Mouse (Mus musculus): ENCODE data around the gene AI467606. TPM values are rescaled to one million over a fixed set of nuclear protein-coding genes. Genes with fewer than 3 reads are reported as not detected.
A peak's percentile ranks its signal among the peaks of the same experiment; 100 is the strongest.

The AI467606 gene
- polyA plus RNA-seq, 1 experiment from 2014 or later: 2.4 TPM

- Histone ChIP-seq H3K27ac (replicated peaks) (no peak overlapping the region), H3K4me1 (no peaks in the 10 kb centered on the region), H3K36me3 (no peaks in the 10 kb centered on the region), H3K9ac (replicated peaks) (no peak overlapping the region), H3K4me3 (replicated peaks) (no peak overlapping the region), H3K27me3 (replicated peaks) (no peaks in the 10 kb centered on the region), H3K9me3 (replicated peaks) (no peaks in the 10 kb centered on the region), H3K4me2 (no peak overlapping the region)
- ATAC-seq (ENCODE audit: low FRiP score): no peak
- WGBS: 57% methylated on average over 11 of the region's 12 CpGs
Measured at GRCm38 (mm10) chr7:127113614-127114259, 22.6 kb downstream of the AI467606 start.

GRCm38 (mm10) chr7:127114920-127115319, 23.8 kb downstream of the AI467606 start:
- Histone ChIP-seq H3K9ac (replicated peaks) (no peak overlapping the region), H3K4me3 (replicated peaks) (no peak overlapping the region), H3K9me3 (replicated peaks) (no peaks in the 10 kb centered on the region), H3K36me3 (no peaks in the 10 kb centered on the region), H3K4me2 (no peak overlapping the region), H3K27me3 (replicated peaks) (no peaks in the 10 kb centered on the region; the same call in 1 of the 2 replicates), H3K27ac (replicated peaks) (no peak overlapping the region), H3K4me1 (no peaks in the 10 kb centered on the region)
- 85% methylated on average over 11 of the region's 11 CpGs for WGBS
- no peak for ATAC-seq (ENCODE audit: low FRiP score)

- ATAC-seq (ENCODE audit: low FRiP score): no peak
- Histone ChIP-seq H3K27ac (replicated peaks) (no peak overlapping the region), H3K27me3 (replicated peaks) (peaks cover 14% of the 10 kb centered on the region), H3K4me2 (no peak overlapping the region), H3K9me3 (replicated peaks) (no peaks in the 10 kb centered on the region), H3K4me3 (replicated peaks) (no peak overlapping the region), H3K36me3 (no peaks in the 10 kb centered on the region), H3K4me1 (0 out of 2 replicates have a peak, but pooled peaks cover 5% of the 10 kb centered on the region), H3K9ac (replicated peaks) (no peak overlapping the region)
- 44% methylated on average over 11 of the region's 11 CpGs for WGBS
Measured at GRCm38 (mm10) chr7:127116331-127116935, 25.3 kb downstream of the AI467606 start.

- 0 out of 2 replicates have a peak, but pooled peaks cover 8% of the 10 kb centered on the region for H3K4me1 ChIP-seq
- 39% methylated on average over 5 of the region's 5 CpGs for WGBS
- peak overlapping the region; percentile 22; the same call in 1 of the 2 replicates for H3K4me2 ChIP-seq
- no peak overlapping the region for H3K4me3 ChIP-seq (replicated peaks)
- no peaks in the 10 kb centered on the region for H3K36me3 ChIP-seq
- no peak for ATAC-seq (ENCODE audit: low FRiP score)
- no peak overlapping the region for H3K9ac ChIP-seq (replicated peaks)
- peaks cover 26% of the 10 kb centered on the region for H3K27me3 ChIP-seq (replicated peaks)
- H3K27ac ChIP-seq (replicated peaks): no peak overlapping the region
- H3K9me3 ChIP-seq (replicated peaks): no peaks in the 10 kb centered on the region
Measured at GRCm38 (mm10) chr7:127117948-127118347, 26.8 kb downstream of the AI467606 start.

- Histone ChIP-seq H3K9me3 (replicated peaks) (no peaks in the 10 kb centered on the region), H3K4me1 (0 out of 2 replicates have a peak, but pooled peaks cover 8% of the 10 kb centered on the region), H3K9ac (replicated peaks) (no peak overlapping the region), H3K27me3 (replicated peaks) (peaks cover 26% of the 10 kb centered on the region), H3K27ac (replicated peaks) (no peak overlapping the region), H3K36me3 (no peaks in the 10 kb centered on the region), H3K4me3 (replicated peaks) (no peak overlapping the region), H3K4me2 (no peak overlapping the region)
- WGBS: 44% methylated on average over 14 of the region's 14 CpGs
- no peak for ATAC-seq (ENCODE audit: low FRiP score)
Measured at GRCm38 (mm10) chr7:127118671-127119445, 27.7 kb downstream of the AI467606 start.

- no peaks in the 10 kb centered on the region for H3K36me3 ChIP-seq
- H3K4me2 ChIP-seq: 0 out of 2 replicates have a peak overlapping the region, but pooled peaks have one; percentile 5
- peaks cover 26% of the 10 kb centered on the region for H3K27me3 ChIP-seq (replicated peaks)
- ATAC-seq (ENCODE audit: low FRiP score): no peak
- H3K9me3 ChIP-seq (replicated peaks): no peaks in the 10 kb centered on the region; the same call in 1 of the 2 replicates
- no peak overlapping the region for H3K9ac ChIP-seq (replicated peaks)
- 17% methylated on average over 21 of the region's 21 CpGs for whole genome bisulfite sequencing
- H3K4me1 ChIP-seq: 0 out of 2 replicates have a peak, but pooled peaks cover 8% of the 10 kb centered on the region
- H3K27ac ChIP-seq (replicated peaks): no peak overlapping the region
- no peak overlapping the region for H3K4me3 ChIP-seq (replicated peaks)
Measured at GRCm38 (mm10) chr7:127121061-127121910, 30.1 kb downstream of the AI467606 start.

- no peaks in the 10 kb centered on the region for H3K36me3 ChIP-seq
- 0 out of 2 replicates have a peak within 1 kb of the TSS, but pooled peaks have one; percentile 5 for H3K4me2 ChIP-seq
- H3K9me3 ChIP-seq (replicated peaks): no peaks in the 10 kb centered on the region; the same call in 1 of the 2 replicates
- H3K9ac ChIP-seq (replicated peaks): no peak within 1 kb of the TSS
- no peak within 1 kb of the TSS for H3K4me3 ChIP-seq (replicated peaks)
- H3K27ac ChIP-seq (replicated peaks): no peak within 1 kb of the TSS
- H3K27me3 ChIP-seq (replicated peaks): peaks cover 26% of the 10 kb centered on the region
- WGBS: 6% methylated on average over 7 of the region's 7 CpGs
- 0 out of 2 replicates have a peak, but pooled peaks cover 8% of the 10 kb centered on the region for H3K4me1 ChIP-seq
- no peak for ATAC-seq (ENCODE audit: low FRiP score)
Measured at GRCm38 (mm10) chr7:127121911-127122270, 30.7 kb downstream of the AI467606 start, which contains the start of gene Qprt. Qprt (minus strand) TSS chr7:127122226.

GRCm38 (mm10) chr7:127129638-127130037, 38.5 kb downstream of the AI467606 start:
- H3K36me3 ChIP-seq: no peaks in the 10 kb centered on the region
- H3K9me3 ChIP-seq (replicated peaks): no peaks in the 10 kb centered on the region
- ATAC-seq (ENCODE audit: low FRiP score): no peak
- no peak overlapping the region for H3K4me2 ChIP-seq
- H3K27ac ChIP-seq (replicated peaks): no peak overlapping the region
- H3K27me3 ChIP-seq (replicated peaks): no peaks in the 10 kb centered on the region
- no peaks in the 10 kb centered on the region for H3K4me1 ChIP-seq
- 17% methylated on average over 4 of the region's 4 CpGs for WGBS
- H3K4me3 ChIP-seq (replicated peaks): no peak overlapping the region
- H3K9ac ChIP-seq (replicated peaks): no peak overlapping the region

- Histone ChIP-seq H3K4me3 (replicated peaks) (no peak overlapping the region), H3K27ac (replicated peaks) (no peak overlapping the region), H3K4me1 (no peaks in the 10 kb centered on the region), H3K9me3 (replicated peaks) (no peaks in the 10 kb centered on the region), H3K9ac (replicated peaks) (no peak overlapping the region), H3K4me2 (no peak overlapping the region), H3K36me3 (no peaks in the 10 kb centered on the region), H3K27me3 (replicated peaks) (no peaks in the 10 kb centered on the region)
- WGBS: 49% methylated on average over 5 of the region's 5 CpGs
- no peak for ATAC-seq (ENCODE audit: low FRiP score)
Measured at GRCm38 (mm10) chr7:127133125-127133524, 42.0 kb downstream of the AI467606 start.

- H3K9me3 ChIP-seq (replicated peaks): no peaks in the 10 kb centered on the region
- H3K9ac ChIP-seq (replicated peaks): no peak overlapping the region
- H3K27me3 ChIP-seq (replicated peaks): no peaks in the 10 kb centered on the region
- no peaks in the 10 kb centered on the region for H3K36me3 ChIP-seq
- 81% methylated on average over 11 of the region's 11 CpGs for WGBS
- no peak for ATAC-seq (ENCODE audit: low FRiP score)
- H3K27ac ChIP-seq (replicated peaks): no peak overlapping the region
- no peak overlapping the region for H3K4me2 ChIP-seq
- no peak overlapping the region for H3K4me3 ChIP-seq (replicated peaks)
- H3K4me1 ChIP-seq: no peaks in the 10 kb centered on the region
Measured at GRCm38 (mm10) chr7:127134821-127135447, 43.8 kb downstream of the AI467606 start.
